Comparison of ENCODE assay signal across 26 mouse cellular contexts in the genomic region with DNA sequence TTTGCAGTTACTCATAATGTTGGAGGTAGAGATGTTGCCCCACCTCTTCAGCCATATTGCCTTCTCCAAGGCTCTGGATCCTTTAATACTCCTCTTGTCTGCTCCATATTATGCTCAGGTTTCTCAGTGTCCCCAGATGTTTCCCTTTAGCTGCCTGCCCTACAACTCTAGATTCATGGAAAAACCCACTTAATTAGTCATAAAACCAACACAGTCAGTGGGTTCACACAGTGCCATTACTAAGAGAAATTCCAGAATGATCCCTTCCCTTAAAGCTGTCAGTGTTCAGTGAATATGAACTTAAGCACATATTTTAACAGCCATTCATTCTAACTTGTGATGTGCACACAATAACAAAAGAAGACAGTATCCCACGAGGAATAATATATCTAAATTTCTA.
"Had no signal": no experiment of that assay in that cellular context is flagged by ENCODE, and none has a peak within 500 bp of the region (broad histone marks: within the 10 kb centered on the region; RNA-seq: fewer than 3 reads in every experiment).

No protein-coding gene starts in this region.

- H3K27me3 ChIP-seq: heart, embryonic 13.5 days; heart, embryonic 15.5 days; hindbrain, embryonic 13.5 days; hindbrain, embryonic 15.5 days; kidney, embryonic 15.5 days; limb, embryonic 13.5 days; limb, embryonic 15.5 days; liver, embryonic 12.5 days had no signal

- ATAC-seq: hindbrain, postnatal 0 days; intestine, embryonic 16.5 days; liver, embryonic 12.5 days had no signal

- H3K9me3 ChIP-seq: heart, embryonic 13.5 days; heart, embryonic 15.5 days; hindbrain, embryonic 13.5 days; hindbrain, embryonic 15.5 days; kidney, embryonic 15.5 days; limb, embryonic 13.5 days; limb, embryonic 15.5 days; liver, embryonic 12.5 days had no signal

- H3K4me1 ChIP-seq: heart, embryonic 13.5 days; heart, embryonic 15.5 days; hindbrain, embryonic 13.5 days; hindbrain, embryonic 15.5 days; kidney, embryonic 15.5 days; limb, embryonic 15.5 days had no signal

- H3K27ac ChIP-seq: gastrocnemius, adult 2 months; heart, adult 2 months; heart, embryonic 13.5 days; heart, embryonic 15.5 days; hindbrain, embryonic 13.5 days; hindbrain, embryonic 15.5 days; hindbrain, postnatal 0 days; kidney, embryonic 15.5 days; kidney, postnatal 0 days; limb, embryonic 13.5 days; limb, embryonic 15.5 days; liver, embryonic 12.5 days; liver, embryonic 14.5 days had no signal

- DNase-seq: gastrocnemius, adult 2 months; gastrocnemius, postnatal 10 days; gastrocnemius, postnatal 25 days; heart, adult 2 months; heart, postnatal 14 days; heart, postnatal 36 days; kidney, adult 11 months; kidney, adult 2 months; kidney, adult 9 months; kidney, postnatal 14 days; layer of hippocampus, adult 9-11 months; layer of hippocampus, postnatal 36 days; left cerebral cortex, postnatal 4 days had no signal

- H3K9ac ChIP-seq: heart, embryonic 13.5 days; heart, embryonic 15.5 days; hindbrain, embryonic 13.5 days; hindbrain, embryonic 15.5 days; kidney, embryonic 15.5 days; limb, embryonic 13.5 days; limb, embryonic 15.5 days; liver, embryonic 12.5 days; liver, embryonic 14.5 days had no signal

- H3K36me3 ChIP-seq: heart, embryonic 13.5 days; heart, embryonic 15.5 days; hindbrain, embryonic 13.5 days; hindbrain, embryonic 15.5 days; kidney, embryonic 15.5 days; limb, embryonic 15.5 days; liver, embryonic 12.5 days had no signal

- H3K4me2 ChIP-seq: heart, embryonic 11.5 days; heart, embryonic 13.5 days; heart, embryonic 15.5 days; hindbrain, embryonic 13.5 days; hindbrain, embryonic 15.5 days; kidney, embryonic 15.5 days; limb, embryonic 13.5 days; limb, embryonic 15.5 days; liver, embryonic 12.5 days had no signal

- H3K4me3 ChIP-seq: gastrocnemius, adult 2 months; heart, adult 2 months; heart, embryonic 13.5 days; heart, embryonic 15.5 days; hindbrain, embryonic 13.5 days; hindbrain, embryonic 15.5 days; kidney, embryonic 15.5 days; limb, embryonic 13.5 days; limb, embryonic 15.5 days; liver, embryonic 12.5 days had no signal
